Mouse (Mus musculus): ENCODE data around the gene Repin1.

GRCm38 (mm10) chr6:48597233-48597625 is 3.5 kb downstream of the Repin1 start:
- TF ChIP-seq POLR2A (IDR thresholded peaks at IDR 0.05; ENCODE audit: borderline replicate concordance, extremely low read depth, low read depth, low read length), result no peak
- TF ChIP-seq CTCF (IDR thresholded peaks at IDR 0.05; ENCODE audit: insufficient read depth, low read length), result no peak

Data from lung, adult 2 months (tissue).